Mouse (Mus musculus): ENCODE results near the gene Zfp940.

Zfp940 gene

DNA sequence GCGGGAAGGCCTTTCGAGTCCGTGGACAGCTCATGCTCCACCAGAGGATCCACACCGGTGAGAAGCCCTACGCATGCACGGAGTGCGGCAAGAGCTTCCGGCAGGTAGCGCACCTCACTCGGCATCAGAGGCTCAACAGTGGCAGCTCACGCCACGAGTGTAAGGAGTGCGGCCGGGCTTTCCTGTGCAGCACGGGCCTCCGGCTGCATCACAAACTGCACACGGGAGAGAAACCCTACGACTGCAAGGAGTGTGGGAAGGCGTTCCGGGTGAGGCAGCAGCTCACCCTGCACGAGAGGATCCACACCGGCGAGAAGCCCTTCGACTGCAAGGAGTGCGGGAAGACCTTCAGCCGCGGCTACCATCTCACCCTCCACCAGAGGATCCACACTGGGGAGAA is 60.6 kb downstream of the Zfp940 start:
- no peak for DNase-seq

DNA sequence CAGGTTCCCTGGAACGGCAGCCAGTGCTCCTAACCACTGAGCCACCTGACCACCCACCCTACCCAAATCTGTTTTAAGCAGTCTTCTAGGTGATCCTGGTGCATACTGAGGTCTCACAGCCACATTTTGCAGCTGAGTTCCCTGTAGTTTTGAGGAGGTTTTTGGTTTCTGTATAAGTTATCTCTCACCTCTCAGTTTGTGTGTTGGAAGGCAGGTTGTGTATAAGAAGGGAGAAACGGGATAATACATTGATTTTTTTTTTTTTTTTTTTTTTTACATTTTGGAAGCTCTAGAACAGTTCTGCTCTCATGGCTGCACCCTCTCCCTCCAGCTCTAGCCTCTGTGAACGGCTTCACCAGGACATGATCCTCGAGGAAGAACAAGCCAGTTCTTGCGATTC is 67.6 kb downstream of the Zfp940 start:
- DNase-seq: no peak

DNA sequence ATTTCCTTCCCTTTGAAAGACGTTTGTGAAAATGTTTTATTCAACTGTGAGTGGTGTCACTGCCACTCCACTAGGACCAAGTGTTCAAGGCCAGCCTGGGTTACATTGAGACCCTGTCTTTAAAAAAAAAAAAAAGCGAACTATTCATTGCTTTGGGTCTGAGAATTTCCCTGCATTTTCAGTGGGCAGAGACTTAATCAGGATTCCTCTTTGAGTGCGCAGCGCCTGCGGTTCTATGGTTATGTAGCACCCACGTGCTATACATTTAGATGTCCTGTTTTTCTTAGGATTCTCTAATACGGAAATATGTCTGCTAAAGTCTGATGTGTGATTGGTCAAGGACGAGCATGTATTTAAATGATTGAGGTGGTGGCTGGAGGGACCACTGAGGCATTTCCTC is 68.4 kb downstream of the Zfp940 start:
- DNase-seq: no peak

DNA sequence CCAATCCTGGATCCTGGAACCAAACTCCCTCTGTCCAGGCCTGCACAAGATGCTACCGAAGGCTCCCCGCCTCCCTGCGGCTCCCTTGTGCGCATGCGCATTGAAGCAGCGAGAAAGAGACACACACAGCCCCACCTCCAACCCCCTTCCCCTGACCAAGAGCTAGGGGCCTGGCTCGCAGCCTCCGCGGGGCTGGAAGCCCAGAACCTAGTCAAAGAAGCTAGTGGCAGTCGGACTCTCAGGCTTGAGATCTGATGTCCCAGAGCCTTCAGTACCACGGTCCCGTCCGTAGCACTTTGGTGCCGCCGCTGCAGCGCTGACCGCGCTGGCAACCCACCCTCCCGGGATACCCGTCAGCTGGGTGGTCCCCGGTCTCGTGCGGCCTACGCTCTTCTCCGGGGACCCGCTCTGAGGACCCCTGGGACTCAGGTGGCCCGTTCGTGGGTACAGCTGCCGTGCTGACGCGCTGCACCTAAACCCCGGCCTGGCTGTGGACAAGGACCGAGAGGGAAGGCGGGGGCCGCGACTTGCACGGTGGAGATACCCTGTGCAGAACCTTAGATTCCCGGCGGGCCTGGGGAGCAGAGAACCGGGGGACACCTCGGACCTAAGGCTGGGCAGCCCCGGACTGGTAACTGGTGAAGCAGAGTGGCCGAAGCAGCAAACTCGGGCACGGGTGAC is 69.5 kb downstream of the Zfp940 start, which contains the start of gene Zfp30:
Zfp30 (plus strand) TSS at position 128 of the 681 bp plus-strand sequence.
- peak; percentile 71 to 77 for DNase-seq

Data from thymus, postnatal 36 days (tissue).